Mouse (Mus musculus) neural tube, embryonic 14.5 days (tissue): ENCODE measurements at regions not wholly inside any gene's neighbourhood (a gene's known extent, or its start where the extent isn't known, plus 50 kb on each side); places are given as distances from the start of the nearest gene placed in this dataset.

Experiments
- ATAC-seq: fragments of 200-750 bp; cut with Nextera tagmentation; 2 replicates; pipeline ENCODE4 v1.8.0; 2017; ENCODE audit warnings: low read depth, mild to moderate bottlenecking, moderate TSS enrichment, moderate library complexity
- H3K27ac ChIP-seq: fragments of 300-500 bp; sonication (generic); 2 replicates; pipeline ENCODE4 v1.5.1; 2014; ENCODE audit warnings: low read depth, mild to moderate bottlenecking, control low read depth, low read length, moderate library complexity, mixed read lengths
- H3K27me3 ChIP-seq: fragments of 300-500 bp; sonication (generic); 2 replicates; pipeline ENCODE4 v1.6.1; 2014; ENCODE audit warnings: low read length; ENCODE audit not compliant: control insufficient read depth, insufficient read depth
- H3K36me3 ChIP-seq: fragments of 300-500 bp; sonication (generic); 2 replicates; pipeline ENCODE4 v1.6.1; 2014; ENCODE audit warnings: low read length, mixed read lengths; ENCODE audit not compliant: control insufficient read depth, insufficient read depth
- H3K4me1 ChIP-seq: fragments of 300-500 bp; sonication (generic); 2 replicates; pipeline ENCODE4 v1.6.1; 2014; ENCODE audit warnings: low read length; ENCODE audit not compliant: control insufficient read depth, insufficient read depth
- H3K4me2 ChIP-seq: fragments of 300-500 bp; sonication (generic); 2 replicates; pipeline ENCODE4 v1.6.1; 2014; ENCODE audit warnings: mild to moderate bottlenecking, low read depth, low read length, control low read depth
- H3K4me3 ChIP-seq: fragments of 300-500 bp; sonication (generic); 2 replicates; pipeline ENCODE4 v1.5.1; 2014; ENCODE audit warnings: low read depth, low read length, control low read depth, mixed read lengths
- H3K9ac ChIP-seq: fragments of 300-500 bp; sonication (generic); replicated peaks from 2 replicates; pipeline ENCODE4 v1.6.1; 2014; ENCODE audit warnings: low read depth, mild to moderate bottlenecking, control low read depth, low read length, mixed read lengths
- H3K9me3 ChIP-seq: fragments of 300-500 bp; sonication (generic); 2 replicates; pipeline ENCODE4 v1.6.1; 2016; ENCODE audit warnings: low read length; ENCODE audit not compliant: control insufficient read depth
- WGBS: fragments of 180-500 bp; shearing (Covaris S2); extraction: QIAGEN DNeasy Blood & Tissue Kit; methylation state at CpG from one replicate; pipeline ENCODE4 v1.1.7; 2014; 5-methylcytosine and 5-hydroxymethylcytosine counted together

- H3K4me2 ChIP-seq = no peak overlapping the region
- H3K4me1 ChIP-seq = peaks cover 15% of the 10 kb centered on the region
- WGBS = 12% methylated on average over 3 of the region's 3 CpGs
- no peaks in the 10 kb centered on the region for H3K36me3 ChIP-seq
- no peaks in the 10 kb centered on the region for H3K9me3 ChIP-seq
- ATAC-seq = peak; percentile 36; the same call in 1 of the 2 replicates
- no peak overlapping the region for H3K27ac ChIP-seq
- H3K9ac ChIP-seq = no peak overlapping the region
- no peak overlapping the region for H3K4me3 ChIP-seq
- no peaks in the 10 kb centered on the region for H3K27me3 ChIP-seq
Observed at GRCm38 (mm10) chr2:166378325-166378724, 222.9 kb upstream of the Sulf2 start.

- Histone ChIP-seq H3K36me3 (no peaks in the 10 kb centered on the region), H3K4me2 (no peak overlapping the region), H3K9ac (no peak overlapping the region), H3K27ac (peak overlapping the region; percentile 18; the same call in 1 of the 2 replicates), H3K27me3 (no peaks in the 10 kb centered on the region), H3K4me3 (no peak overlapping the region), H3K4me1 (peaks cover 15% of the 10 kb centered on the region), H3K9me3 (no peaks in the 10 kb centered on the region)
- 8% methylated on average over 3 of the region's 3 CpGs for WGBS
- peak; percentile 49; the same call in 1 of the 2 replicates for ATAC-seq
Observed at GRCm38 (mm10) chr2:166377329-166377728, 221.9 kb upstream of the Sulf2 start.

- Histone ChIP-seq H3K4me3 (no peak overlapping the region), H3K9ac (no peak overlapping the region), H3K4me1 (peaks cover 15% of the 10 kb centered on the region), H3K9me3 (no peaks in the 10 kb centered on the region), H3K27me3 (no peaks in the 10 kb centered on the region), H3K4me2 (no peak overlapping the region), H3K27ac (no peak overlapping the region), H3K36me3 (no peaks in the 10 kb centered on the region)
- no peak for ATAC-seq
- 88% methylated on average over 12 of the region's 12 CpGs for WGBS
Observed at GRCm38 (mm10) chr2:166375639-166376038, 220.2 kb upstream of the Sulf2 start.

GRCm38 (mm10) chr2:166370776-166371175, 215.3 kb upstream of the Sulf2 start:
- Histone ChIP-seq H3K27ac (no peak overlapping the region), H3K4me2 (no peak overlapping the region), H3K9me3 (peaks cover 5% of the 10 kb centered on the region; the same call in 1 of the 2 replicates), H3K9ac (no peak overlapping the region), H3K27me3 (no peaks in the 10 kb centered on the region), H3K36me3 (no peaks in the 10 kb centered on the region), H3K4me3 (no peak overlapping the region), H3K4me1 (no peaks in the 10 kb centered on the region)
- 86% methylated on average over 6 of the region's 6 CpGs for WGBS
- no peak for ATAC-seq

GRCm38 (mm10) chr2:166361645-166362044, 206.2 kb upstream of the Sulf2 start:
- no peak for ATAC-seq
- Histone ChIP-seq H3K4me1 (peaks cover 16% of the 10 kb centered on the region), H3K27ac (no peak overlapping the region), H3K9me3 (no peaks in the 10 kb centered on the region), H3K4me2 (no peak overlapping the region), H3K36me3 (no peaks in the 10 kb centered on the region), H3K4me3 (no peak overlapping the region), H3K27me3 (no peaks in the 10 kb centered on the region), H3K9ac (no peak overlapping the region)
- WGBS = 87% methylated on average over 6 of the region's 6 CpGs

DNA sequence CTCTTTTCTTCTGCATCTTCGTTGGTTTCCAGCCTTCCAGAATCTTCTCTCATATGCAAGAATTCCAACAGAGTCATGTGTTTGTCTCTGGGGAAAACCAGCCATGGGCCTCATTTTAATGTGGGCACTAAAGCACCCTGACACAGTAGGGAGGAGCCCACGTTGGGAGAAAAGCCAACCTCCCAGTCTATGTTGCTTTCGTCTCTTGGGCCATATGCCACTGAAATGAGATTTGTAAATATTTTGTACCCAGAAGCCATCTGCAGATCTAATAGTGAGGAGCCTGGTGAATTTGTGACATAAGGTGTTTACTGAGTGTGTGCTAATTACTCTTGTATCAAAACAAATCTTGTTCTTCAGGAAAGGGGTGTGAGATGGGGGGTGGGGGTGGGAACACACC, 205.3 kb upstream of the Sulf2 start:
- H3K4me1 ChIP-seq = peaks cover 16% of the 10 kb centered on the region
- 44% methylated on average over 3 of the region's 3 CpGs for WGBS
- no peak overlapping the region for H3K9ac ChIP-seq
- no peak overlapping the region for H3K4me3 ChIP-seq
- ATAC-seq = no peak
- H3K27ac ChIP-seq = peak overlapping the region; percentile 69; the same call in 1 of the 2 replicates
- H3K9me3 ChIP-seq = no peaks in the 10 kb centered on the region
- no peaks in the 10 kb centered on the region for H3K36me3 ChIP-seq
- no peaks in the 10 kb centered on the region for H3K27me3 ChIP-seq
- no peak overlapping the region for H3K4me2 ChIP-seq

DNA sequence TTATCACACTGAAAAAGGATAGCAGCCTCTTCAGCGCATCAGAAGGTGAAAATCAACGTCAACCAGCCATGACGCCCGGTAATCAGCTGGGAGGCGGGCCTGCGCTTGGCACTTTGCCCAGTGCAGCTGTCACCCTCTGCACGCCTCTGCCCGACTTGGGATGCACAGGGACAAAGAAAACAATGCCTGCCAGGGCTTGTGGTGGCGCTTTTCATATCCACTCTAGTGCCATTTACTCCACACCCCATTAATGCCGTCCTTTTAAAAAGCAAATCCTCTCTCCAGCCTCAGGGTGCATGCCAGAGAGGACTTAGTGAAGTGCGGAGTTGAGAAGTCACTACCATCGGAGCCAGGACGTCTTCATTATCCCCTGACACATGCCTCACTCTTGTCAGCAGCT, 204.5 kb upstream of the Sulf2 start:
- 16% methylated on average over 13 of the region's 13 CpGs for WGBS

DNA sequence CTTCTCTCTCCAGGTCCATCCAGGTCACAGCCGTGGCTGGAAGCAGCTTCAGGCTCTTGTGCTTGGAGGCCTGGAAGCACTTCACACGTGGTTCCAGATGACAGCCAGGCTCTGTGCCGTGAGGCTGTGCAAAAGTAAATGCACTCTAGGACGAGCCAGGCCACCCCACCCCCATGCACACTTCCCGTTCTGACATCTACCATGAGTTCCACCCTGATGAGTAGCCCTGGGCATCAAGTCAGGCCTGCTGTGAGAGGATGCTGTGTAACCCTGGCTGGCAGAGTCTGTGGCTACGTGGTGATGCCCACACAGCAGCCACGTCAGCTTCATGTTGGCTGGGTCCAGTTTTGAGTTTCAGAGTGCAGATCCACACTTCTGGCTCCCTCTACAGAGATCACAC, 202.4 kb upstream of the Sulf2 start:
- H3K9me3 ChIP-seq = no peaks in the 10 kb centered on the region
- H3K27ac ChIP-seq = no peak overlapping the region
- no peaks in the 10 kb centered on the region for H3K27me3 ChIP-seq
- no peak for ATAC-seq
- no peak overlapping the region for H3K4me2 ChIP-seq
- H3K4me1 ChIP-seq = peaks cover 26% of the 10 kb centered on the region
- no peaks in the 10 kb centered on the region for H3K36me3 ChIP-seq
- H3K4me3 ChIP-seq = no peak overlapping the region
- WGBS = 59% methylated on average over 7 of the region's 7 CpGs
- no peak overlapping the region for H3K9ac ChIP-seq

More for the DNA sequence above, 204.5 kb upstream of the Sulf2 start:
- H3K27ac ChIP-seq = peak overlapping the region; percentile 69
- H3K4me2 ChIP-seq = no peak overlapping the region
- H3K36me3 ChIP-seq = no peaks in the 10 kb centered on the region
- 0 out of 2 replicates have a peak overlapping the region, but pooled peaks have one; percentile 1 for H3K9ac ChIP-seq
- peaks cover 16% of the 10 kb centered on the region for H3K4me1 ChIP-seq
- H3K9me3 ChIP-seq = no peaks in the 10 kb centered on the region
- no peaks in the 10 kb centered on the region for H3K27me3 ChIP-seq
- no peak overlapping the region for H3K4me3 ChIP-seq
- peak; percentile 50; the same call in 1 of the 2 replicates for ATAC-seq

GRCm38 (mm10) chr2:166355944-166356343, 200.5 kb upstream of the Sulf2 start:
- peak; percentile 22; the same call in 1 of the 2 replicates for ATAC-seq
- H3K4me2 ChIP-seq = no peak overlapping the region
- no peaks in the 10 kb centered on the region for H3K9me3 ChIP-seq
- no peak overlapping the region for H3K27ac ChIP-seq
- WGBS = 59% methylated on average over 7 of the region's 7 CpGs
- H3K9ac ChIP-seq = no peak overlapping the region
- no peak overlapping the region for H3K4me3 ChIP-seq
- H3K36me3 ChIP-seq = no peaks in the 10 kb centered on the region
- peaks cover 22% of the 10 kb centered on the region for H3K4me1 ChIP-seq
- H3K27me3 ChIP-seq = no peaks in the 10 kb centered on the region
